Mouse (Mus musculus): ENCODE data around the gene Prkcsh.

Gene Prkcsh

GRCm38 (mm10) chr9:22049721-22050270, 47.2 kb downstream of the Prkcsh start:
- DNase-seq: no peak

GRCm38 (mm10) chr9:22050351-22050889, 47.8 kb downstream of the Prkcsh start:
- peak; percentile 57 for DNase-seq

- DNase-seq: no peak
Observed at GRCm38 (mm10) chr9:22051161-22051957, 48.8 kb downstream of the Prkcsh start.

GRCm38 (mm10) chr9:22051958-22052254, 49.3 kb downstream of the Prkcsh start, which contains the start of gene Elavl3:
TSS of gene Elavl3 (minus strand) at chr9:22052023.
- peak; percentile 18 for DNase-seq

GRCm38 (mm10) chr9:22053657-22054056, 51.1 kb downstream of the Prkcsh start:
- no peak for DNase-seq

GRCm38 (mm10) chr9:22054411-22055076, 51.9 kb downstream of the Prkcsh start:
- peak; percentile 74 for DNase-seq

- no peak for DNase-seq
Observed at GRCm38 (mm10) chr9:22055713-22056112, 53.1 kb downstream of the Prkcsh start.

GRCm38 (mm10) chr9:22056303-22056910, 53.8 kb downstream of the Prkcsh start:
- peak; percentile 47 for DNase-seq

- no peak for DNase-seq
Observed at GRCm38 (mm10) chr9:22057031-22057517, 54.5 kb downstream of the Prkcsh start.

- no peak for DNase-seq
Observed at GRCm38 (mm10) chr9:22058011-22058424, 55.4 kb downstream of the Prkcsh start.

- no peak for DNase-seq
Observed at GRCm38 (mm10) chr9:22061339-22061738, 58.7 kb downstream of the Prkcsh start.

All from kidney, postnatal 14 days (tissue).